Mouse (Mus musculus) small intestine, adult 2 months (tissue): ENCODE measurements at regions not wholly inside any gene's neighbourhood (a gene's known extent, or its start where the extent isn't known, plus 50 kb on each side); places are given as distances from the start of the nearest gene placed in this dataset.

Experiments
- CTCF ChIP-seq: fragments of 200-500 bp; IDR thresholded peaks from 2 replicates; pipeline ENCODE4 v1.5.1; 2012; ENCODE audit warnings: low read depth, mild to moderate bottlenecking, control low read depth, inconsistent platforms, low read length, moderate library complexity, mixed read lengths; ENCODE audit not compliant: insufficient replicate concordance, insufficient read length; ENCODE audit errors: extremely low read depth
- POLR2A ChIP-seq: fragments of 200-500 bp; IDR thresholded peaks from 2 replicates; pipeline ENCODE4 v1.6.1; 2012; ENCODE audit warnings: low read depth, mild to moderate bottlenecking, control low read depth, inconsistent platforms, low read length, moderate library complexity

- no peak for TF ChIP-seq CTCF
- no peak for TF ChIP-seq POLR2A
These were observed 2681.0 kb downstream of the 9330182O14Rik start for GRCm38 (mm10) chr15:42815026-42815724.
